Mouse (Mus musculus) MEL (cell line): ENCODE measurements around the gene Dcbld2. TPM values are rescaled to one million over a fixed set of nuclear protein-coding genes. Genes with fewer than 3 reads are reported as not detected.

Source experiments
- DNase-seq: peaks from one replicate; pipeline ENCODE4 v3.0.0; 2011; ENCODE audit warnings: low read depth, low spot score
- H3K27ac ChIP-seq: 2 replicates; pipeline ENCODE4 v1.5.1; 2012; ENCODE audit warnings: low read depth, mild to moderate bottlenecking, control low read depth, low read length, moderate library complexity; ENCODE audit not compliant: control insufficient read depth
- H3K27me3 ChIP-seq, 2 experiments: fragments of 150-350 bp in 1 of 2; sonication (generic) in 1 of 2; 2 replicates each; pipeline ENCODE4 v1.6.1; 2012; ENCODE audit warnings: low read length in 2 of 2, mild to moderate bottlenecking in 2 of 2, improper control_type of control experiment in 1 of 2, moderate library complexity in 1 of 2; ENCODE audit not compliant: insufficient read depth in 2 of 2, control insufficient read depth in 1 of 2
- H3K36me3 ChIP-seq, 2 experiments: 2 replicates each; pipeline ENCODE4 v1.6.1; 2012 to 2014; ENCODE audit warnings: low read length in 2 of 2, improper control_type of control experiment in 1 of 2, inconsistent platforms in 1 of 2, mild to moderate bottlenecking in 1 of 2; ENCODE audit not compliant: insufficient read depth in 2 of 2, control insufficient read depth in 1 of 2
- H3K4me1 ChIP-seq, 2 experiments: fragments of 150-350 bp in 1 of 2; sonication (generic) in 1 of 2; 2 replicates each; pipeline ENCODE4 v1.6.1; 2012; ENCODE audit warnings: low read length in 2 of 2, improper control_type of control experiment in 1 of 2, mild to moderate bottlenecking in 1 of 2; ENCODE audit not compliant: insufficient read depth in 2 of 2, control insufficient read depth in 1 of 2
- H3K4me3 ChIP-seq, 2 experiments: fragments of 150-350 bp in 1 of 2; sonication (generic) in 1 of 2; 2 replicates each; pipeline ENCODE4 v1.5.1; 2012; ENCODE audit warnings: low read depth in 2 of 2, low read length in 2 of 2, mild to moderate bottlenecking in 2 of 2, moderate library complexity in 2 of 2, control low read depth in 1 of 2, improper control_type of control experiment in 1 of 2; ENCODE audit not compliant: control insufficient read depth in 1 of 2, insufficient read depth in 1 of 2
- H3K79me2 ChIP-seq: 2 replicates; pipeline ENCODE4 v1.6.1; 2012; ENCODE audit warnings: mild to moderate bottlenecking, low read length, moderate library complexity; ENCODE audit not compliant: control insufficient read depth, poor library complexity, insufficient read depth
- H3K9ac ChIP-seq: 2 replicates; pipeline ENCODE4 v1.6.1; 2012; ENCODE audit warnings: low read depth, mild to moderate bottlenecking, control low read depth, low read length, moderate library complexity; ENCODE audit not compliant: control insufficient read depth, poor library complexity, severe bottlenecking
- H3K9me3 ChIP-seq: fragments of 150-350 bp; sonication (generic); replicated peaks from 2 replicates; pipeline ENCODE4 v1.6.1; 2012; ENCODE audit warnings: mild to moderate bottlenecking, low read length, improper control_type of control experiment, moderate library complexity; ENCODE audit not compliant: insufficient read depth
- BHLHE40 ChIP-seq: IDR thresholded peaks from 2 replicates; pipeline ENCODE4 v1.6.1; 2012; ENCODE audit warnings: low read depth, mild to moderate bottlenecking, inconsistent platforms, low read length, improper control_type of control experiment, borderline replicate concordance
- CHD1 ChIP-seq: IDR thresholded peaks from 2 replicates; pipeline ENCODE4 v1.6.1; 2012; ENCODE audit warnings: low read depth, mild to moderate bottlenecking, inconsistent platforms, low read length, improper control_type of control experiment
- CTCF ChIP-seq, 3 experiments: IDR thresholded peaks in 2 of 3; conservative IDR thresholded peaks in 1 of 3; 2 replicates each; pipeline ENCODE4 v1.5.1; 2011 to 2012; ENCODE audit warnings: low read length in 3 of 3, low read depth in 2 of 3, mild to moderate bottlenecking in 2 of 3, improper control_type of control experiment in 1 of 3, inconsistent platforms in 1 of 3, mixed read lengths in 1 of 3, moderate library complexity in 1 of 3; ENCODE audit not compliant: control insufficient read depth in 1 of 3, insufficient read depth in 1 of 3, poor library complexity in 1 of 3, severe bottlenecking in 1 of 3
- E2F4 ChIP-seq: IDR thresholded peaks from 2 replicates; pipeline ENCODE4 v1.6.1; 2011; ENCODE audit warnings: low read depth, low read length, improper control_type of control experiment, borderline replicate concordance
- ELF1 ChIP-seq: IDR thresholded peaks from 2 replicates; pipeline ENCODE4 v1.6.1; 2014; ENCODE audit warnings: low read depth, mild to moderate bottlenecking, inconsistent platforms, low read length, improper control_type of control experiment, moderate library complexity
- EP300 ChIP-seq, 2 experiments: IDR thresholded peaks; 2 replicates each; pipeline ENCODE4 v1.6.1; 2011; ENCODE audit warnings: improper control_type of control experiment in 2 of 2, low read length in 2 of 2, low read depth in 1 of 2, mild to moderate bottlenecking in 1 of 2
- GABPA ChIP-seq: IDR thresholded peaks from 2 replicates; pipeline ENCODE4 v1.6.1; 2012; ENCODE audit warnings: low read depth, mild to moderate bottlenecking, inconsistent platforms, low read length, improper control_type of control experiment, moderate library complexity
- KAT2A ChIP-seq: conservative IDR thresholded peaks from 2 replicates; pipeline ENCODE4 v1.6.1; 2012; ENCODE audit warnings: low read depth, low read length, improper control_type of control experiment, inconsistent platforms
- MAFK ChIP-seq: IDR thresholded peaks from 2 replicates; pipeline ENCODE4 v1.6.1; 2011; ENCODE audit warnings: low read depth, mild to moderate bottlenecking, low read length, improper control_type of control experiment, borderline replicate concordance
- MEF2A ChIP-seq: IDR thresholded peaks from 2 replicates; pipeline ENCODE4 v1.6.1; 2014; ENCODE audit warnings: low read depth, mild to moderate bottlenecking, inconsistent platforms, low read length, improper control_type of control experiment; ENCODE audit not compliant: poor library complexity, insufficient replicate concordance, severe bottlenecking; ENCODE audit errors: extremely low read depth
- MYB ChIP-seq: IDR thresholded peaks from 2 replicates; pipeline ENCODE4 v1.6.1; 2011; ENCODE audit warnings: mild to moderate bottlenecking, low read depth, low read length, improper control_type of control experiment
- NELFE ChIP-seq: IDR thresholded peaks from 2 replicates; pipeline ENCODE4 v1.6.1; 2011; ENCODE audit warnings: low read depth, low read length, improper control_type of control experiment
- POLR2AphosphoS5 ChIP-seq: IDR thresholded peaks from 2 replicates; pipeline ENCODE4 v1.6.1; 2012; ENCODE audit warnings: low read depth, borderline replicate concordance, mild to moderate bottlenecking, inconsistent platforms, low read length, moderate library complexity, mixed read lengths
- SIN3A ChIP-seq: IDR thresholded peaks from 2 replicates; pipeline ENCODE4 v1.6.1; 2012; ENCODE audit warnings: low read length, improper control_type of control experiment, inconsistent platforms
- TAL1 ChIP-seq: IDR thresholded peaks from 2 replicates; pipeline ENCODE4 v1.6.1; 2012; ENCODE audit warnings: mild to moderate bottlenecking, inconsistent platforms, low read length, moderate library complexity, mixed read lengths
- UBTF ChIP-seq: IDR thresholded peaks from 2 replicates; pipeline ENCODE4 v1.6.1; 2012; ENCODE audit warnings: low read depth, mild to moderate bottlenecking, inconsistent platforms, low read length, improper control_type of control experiment, moderate library complexity, borderline replicate concordance; ENCODE audit not compliant: insufficient read depth
- USF2 ChIP-seq, 2 experiments: IDR thresholded peaks; 2 replicates each; pipeline ENCODE4 v1.6.1; 2011 to 2012; ENCODE audit warnings: improper control_type of control experiment in 2 of 2, low read length in 2 of 2, borderline replicate concordance in 1 of 2, inconsistent platforms in 1 of 2, low read depth in 1 of 2, mild to moderate bottlenecking in 1 of 2; ENCODE audit not compliant: insufficient read depth in 1 of 2
- ZC3H11A ChIP-seq: IDR thresholded peaks from 2 replicates; pipeline ENCODE4 v1.6.1; 2012; ENCODE audit warnings: low read depth, mild to moderate bottlenecking, inconsistent platforms, low read length, improper control_type of control experiment
- ZKSCAN1 ChIP-seq: IDR thresholded peaks from 2 replicates; pipeline ENCODE4 v1.6.1; 2012; ENCODE audit warnings: low read depth, mild to moderate bottlenecking, inconsistent platforms, low read length, improper control_type of control experiment, moderate library complexity
- ZMIZ1 ChIP-seq: IDR thresholded peaks from 2 replicates; pipeline ENCODE4 v1.6.1; 2012; ENCODE audit warnings: low read depth, mild to moderate bottlenecking, inconsistent platforms, low read length, improper control_type of control experiment, moderate library complexity
- ZNF384 ChIP-seq: IDR thresholded peaks from 2 replicates; pipeline ENCODE4 v1.6.1; 2012; ENCODE audit warnings: low read depth, mild to moderate bottlenecking, inconsistent platforms, low read length, improper control_type of control experiment
- polyA plus RNA-seq, 2 experiments: library from polyadenylated mRNA; stranded (reverse) in 1 of 2; unstranded in 1 of 2; fragments of >175 nt in 1 of 2; fragments of >200 nt in 1 of 2; gene quantifications; 2 replicates each; pipeline versions ENCODE4 v1.2.1 to v1.2.4; 2012; ENCODE audit warnings: low replicate concordance in 2 of 2, low read depth in 1 of 2; ENCODE audit not compliant: insufficient read length in 2 of 2, insufficient read depth in 1 of 2, missing spikeins in 1 of 2
- total RNA-seq: library from RNA; depleted of rRNA; stranded (reverse); fragments of 300-350 nt; gene quantifications from 2 replicates; pipeline ENCODE4 v1.2.3, GENCODE M21; 2012

The Dcbld2 gene
- total and polyA plus RNA-seq, 3 experiments = 3.5 to 9.4 TPM; not detected in 1

- Histone ChIP-seq H3K9ac (no peak overlapping the region), H3K79me2 (no peaks in the 10 kb centered on the region), H3K9me3 (no peaks in the 10 kb centered on the region)
- no peak for DNase-seq
- TF ChIP-seq BHLHE40 = no peak
- TF ChIP-seq TAL1 = no peak
- TF ChIP-seq, all 39 proteins: peak for 0
- Histone ChIP-seq H3K4me3 (no peak overlapping the region), H3K27me3 (no peaks in the 10 kb centered on the region), H3K4me1 (no peaks in the 10 kb centered on the region), H3K36me3 (no peaks in the 10 kb centered on the region), H3K27ac (no peak overlapping the region)
These were observed 74.1 kb downstream of the Dcbld2 start for GRCm38 (mm10) chr16:58482296-58482695.

- TF ChIP-seq NELFE (no peak), CHD1 (no peak), CTCF (IDR thresholded peaks at IDR 0.05 in 2 of 3, conservative IDR thresholded peaks at IDR 0.05 in 1 of 3; ENCODE audit: control insufficient read depth in 1 of 3, insufficient read depth in 1 of 3, low read depth in 2 of 3, low read length in 3 of 3, poor library complexity in 1 of 3, severe bottlenecking in 1 of 3) (no peak), TAL1 (no peak), UBTF (no peak)
- no peak for DNase-seq
- Histone ChIP-seq H3K9ac (no peak overlapping the region), H3K27me3 (no peaks in the 10 kb centered on the region), H3K79me2 (no peaks in the 10 kb centered on the region), H3K4me3 (no peak overlapping the region), H3K9me3 (no peaks in the 10 kb centered on the region), H3K36me3 (no peaks in the 10 kb centered on the region), H3K27ac (no peak overlapping the region), H3K4me1 (no peaks in the 10 kb centered on the region)
These were observed 79.6 kb downstream of the Dcbld2 start for GRCm38 (mm10) chr16:58487861-58488260.

GRCm38 (mm10) chr16:58496791-58497190 lies 88.5 kb downstream of the Dcbld2 start:
- no peaks in the 10 kb centered on the region for H3K9me3 ChIP-seq
- H3K4me3 ChIP-seq = no peak overlapping the region
- H3K9ac ChIP-seq = no peak overlapping the region
- peak; percentile 12 for DNase-seq
- peaks cover 0 to 38% of the 10 kb centered on the region in 2 experiments; a peak in 2 of 4 replicates for H3K36me3 ChIP-seq
- H3K79me2 ChIP-seq = no peaks in the 10 kb centered on the region
- H3K27me3 ChIP-seq = no peaks in the 10 kb centered on the region
- H3K4me1 ChIP-seq = peaks cover 36 to 43% of the 10 kb centered on the region in 2 experiments
- H3K27ac ChIP-seq = peak overlapping the region; percentile 95
- TF ChIP-seq E2F4 (no peak), ELF1 (no peak), BHLHE40 (no peak), ZNF384 (no peak), ZKSCAN1 (no peak), SIN3A (no peak), USF2 (IDR thresholded peaks at IDR 0.05; ENCODE audit: borderline replicate concordance in 1 of 2, insufficient read depth in 1 of 2, low read depth in 1 of 2, low read length in 2 of 2) (no peak), MAFK (no peak), ZMIZ1 (no peak), MYB (no peak), GABPA (no peak), ZC3H11A (no peak), MEF2A (no peak), POLR2AphosphoS5 (no peak), KAT2A (no peak), EP300 (IDR thresholded peaks at IDR 0.05; ENCODE audit: low read depth in 1 of 2, low read length in 2 of 2) (no peak)
- TF ChIP-seq, all 39 proteins: peak for 0
